Mouse (Mus musculus) megakaryocyte, embryonic 14.5 days (primary cell): ENCODE measurements around the gene Tra2a.

Experiments used
- FLI1 ChIP-seq: IDR thresholded peaks from 2 replicates; pipeline ENCODE4 v1.6.1; 2012; ENCODE audit warnings: low read length, inconsistent platforms, mixed read lengths
- GATA1 ChIP-seq: IDR thresholded peaks from 3 replicates; pipeline ENCODE4 v1.6.1; 2012; ENCODE audit warnings: mixed read lengths, low read length, inconsistent platforms, borderline replicate concordance

DNA sequence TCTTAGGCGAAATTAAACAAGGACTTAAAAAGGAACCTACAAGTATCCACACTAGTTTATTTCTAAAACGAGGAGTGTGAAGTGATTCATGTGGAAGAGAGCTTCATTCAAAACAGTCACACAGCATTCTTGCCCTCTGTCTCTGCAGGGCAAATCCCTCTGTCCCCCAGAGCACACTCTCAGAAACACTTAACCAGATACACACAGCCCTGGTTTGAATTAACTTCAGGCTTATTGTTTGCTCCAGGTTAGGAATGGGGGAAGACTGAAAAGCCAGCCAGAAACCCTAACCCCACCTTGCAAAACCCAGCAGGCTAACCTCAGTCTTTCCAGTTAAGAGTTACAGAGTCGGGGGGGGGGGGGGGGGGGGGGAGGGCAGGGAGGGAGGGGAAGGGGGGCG is 51.7 kb downstream of the Tra2a start:
- no peak for TF ChIP-seq GATA1
- TF ChIP-seq FLI1 = no peak
